In genomic region chr5:64102717-64103075, GRCm38 (mm10) we compare ENCODE assay signal across 11 mouse cellular contexts. TPM values are rescaled to one million over a fixed set of nuclear protein-coding genes. Genes with fewer than 3 reads are reported as not detected.
DNase-seq lines count a peak whose midpoint lies in the region; ATAC-seq and TF ChIP-seq lines count a peak whose summit lies in the region.
"Had no signal": no experiment of that assay in that cellular context is flagged by ENCODE, and none has a peak within 500 bp of the region (broad histone marks: within the 10 kb centered on the region; RNA-seq: fewer than 3 reads in every experiment).

No protein-coding gene starts in this region.

- peak in 1 of 2 experiments; percentile 11 for DNase-seq in spleen, adult 2 months (ENCODE audit: low read depth in 1 of 2, low spot score in 2 of 2)
- no peak for DNase-seq in spleen, postnatal 10 days (ENCODE audit: low spot score in 2 of 2)
- no peak for DNase-seq in gastrocnemius, postnatal 25 days
- no peak for DNase-seq in frontal cortex, postnatal 10 days (ENCODE audit: low spot score in 2 of 2)
- DNase-seq in c-Kit-positive CD71-positive TER-119-positive erythroid progenitor cells, embryonic 14.5 days (ENCODE audit: low spot score), result no peak
- no peak for DNase-seq in adrenal gland, postnatal 4 days (ENCODE audit: low spot score in 2 of 2)
- DNase-seq: cerebellum, postnatal 36 days; kidney, adult 2 months; lung, postnatal 4 days had no signal

- peaks cover 4% of the 10 kb centered on the region; the same call in 1 of the 2 replicates for H3K4me1 ChIP-seq in spleen, adult 2 months (ENCODE audit: control insufficient read depth, insufficient read depth, insufficient read length)

- WGBS in spleen, adult 2 months, result 7% methylated on average over 7 of the region's 7 CpGs

- TF ChIP-seq CTCF in spleen, adult 2 months (IDR thresholded peaks at IDR 0.05; ENCODE audit: extremely low read depth, insufficient read depth, insufficient read length, insufficient replicate concordance), result no peak

- peaks cover 4% of the 10 kb centered on the region for H3K36me3 ChIP-seq in spleen, adult 2 months (ENCODE audit: control insufficient read depth, insufficient read depth, low read length)

- TF ChIP-seq POLR2A in spleen, adult 2 months (IDR thresholded peaks at IDR 0.05; ENCODE audit: low read depth, low read length), result no peak

- ATAC-seq in inflammation-experienced regulatory T-cells, adult 6 months, result peak; percentile 85
- ATAC-seq in megakaryocyte-erythroid progenitor cell, adult 5-6 weeks (replicated peaks; ENCODE audit: low FRiP score, low TSS enrichment, poor library complexity, severe bottlenecking), result peak; percentile 51

- no peaks in the 10 kb centered on the region for H3K27me3 ChIP-seq in spleen, adult 2 months (ENCODE audit: control insufficient read depth, insufficient read depth, low read length)

- 0 out of 2 replicates have a peak overlapping the region, but pooled peaks have one; percentile 11 for H3K4me3 ChIP-seq in spleen, adult 2 months (ENCODE audit: extremely low read depth, insufficient read depth, insufficient read length)

- H3K27ac ChIP-seq in spleen, adult 2 months (ENCODE audit: insufficient read depth, low read length), result 0 out of 2 replicates have a peak overlapping the region, but pooled peaks have one; percentile 11

RNA-seq across cellular contexts. Expression of gene Pgm2, which starts 9.9 kb away (rescaled TPM):
- polyA plus RNA-seq in spleen, adult 2 months (2012; rRNA removed), result 4.4 and 5.8 TPM in 2 replicates
- polyA plus RNA-seq in inflammation-experienced regulatory T-cells, adult 6 months (2017; shearing (Covaris generic)), result 10 to 100 TPM; 18.2 to 27.0 (median 19.2) TPM
- 44.1 and 49.9 TPM in 2 replicates for total RNA-seq in megakaryocyte-erythroid progenitor cell, adult 5-6 weeks (2014; fragmentation: Nextera tagmentation)
- 63.1 and 65.8 TPM in 2 replicates for total RNA-seq in megakaryocyte-erythroid progenitor cell, adult 5-6 weeks (2017)
- total RNA-seq in gastrocnemius, postnatal 25 days (2021), result 1 to 10 TPM; 2.8 TPM
- 10 to 100 TPM; 22.6 to 28.3 TPM for total RNA-seq in adrenal gland, postnatal 4 days (2021)

RNA-seq across cellular contexts. Expression of gene Tbc1d1, which starts 53.4 kb away (rescaled TPM):
- 16.8 and 24.1 TPM in 2 replicates for polyA plus RNA-seq in spleen, adult 2 months (2012; rRNA removed)
- 10 to 100 TPM; 28.0 to 49.0 (median 34.6) TPM for polyA plus RNA-seq in inflammation-experienced regulatory T-cells, adult 6 months (2017; shearing (Covaris generic))
- 6.7 and 11.3 TPM in 2 replicates for total RNA-seq in megakaryocyte-erythroid progenitor cell, adult 5-6 weeks (2014; fragmentation: Nextera tagmentation)
- 15.8 and 15.9 TPM in 2 replicates for total RNA-seq in megakaryocyte-erythroid progenitor cell, adult 5-6 weeks (2017)
- total RNA-seq in gastrocnemius, postnatal 25 days (2021), result 10 to 100 TPM; 39.3 to 77.3 TPM
- total RNA-seq in adrenal gland, postnatal 4 days (2021), result 10 to 100 TPM; 20.2 to 26.7 TPM

Comparison
In these comparisons a context has a peak if more than half of its experiments do, and no peak if none do; other contexts are left out.
1. RNA of gene Pgm2, which starts 9.9 kb away (total RNA-seq): 44.1 to 65.8 TPM in megakaryocyte-erythroid progenitor cell, adult 5-6 weeks and 22.6 to 28.3 TPM in adrenal gland, postnatal 4 days; 2.8 TPM in gastrocnemius, postnatal 25 days; every median in the first group is over 4 times any median in the second.